Mouse (Mus musculus) brain, embryonic 14.5 days (tissue): ENCODE data around the gene Nudt7.

ENCODE experiments used
- CTCF ChIP-seq: fragments of 200-500 bp; IDR thresholded peaks from 2 replicates; pipeline ENCODE4 v1.5.1; 2012; ENCODE audit warnings: inconsistent platforms, mild to moderate bottlenecking, moderate library complexity, borderline replicate concordance; ENCODE audit not compliant: insufficient read depth, insufficient read length; ENCODE audit errors: extremely low read depth
- POLR2A ChIP-seq: fragments of 200-500 bp; IDR thresholded peaks from 2 replicates; pipeline ENCODE4 v1.6.1; 2012; ENCODE audit warnings: mild to moderate bottlenecking, inconsistent platforms, borderline replicate concordance; ENCODE audit not compliant: poor library complexity, insufficient read depth, insufficient read length, severe bottlenecking; ENCODE audit errors: extremely low read depth

GRCm38 (mm10) chr8:114133510-114134362 lies at the start of gene Nudt7:
- TF ChIP-seq POLR2A, result no peak
- TF ChIP-seq CTCF, result no peak
